Mouse (Mus musculus): ENCODE results near the gene Abcc8. TPM values are rescaled to one million over a fixed set of nuclear protein-coding genes. Genes with fewer than 3 reads are reported as not detected.

The Abcc8 gene
- polyA plus RNA-seq, 1 experiment from 2014 or later, result 7.0 TPM

- Histone ChIP-seq H3K9ac (replicated peaks; ENCODE audit: low read depth, low read length) (peak within 1 kb of the TSS; percentile 28; the same call in 1 of the 2 replicates), H3K36me3 (ENCODE audit: control insufficient read depth, insufficient read depth, low read length) (no peaks in the 10 kb centered on the region), H3K4me2 (replicated peaks; ENCODE audit: low read depth, low read length) (peak within 1 kb of the TSS; percentile 79), H3K27me3 (ENCODE audit: control insufficient read depth, insufficient read depth, low read length) (no peaks in the 10 kb centered on the region), H3K4me3 (ENCODE audit: low read depth, low read length) (peak within 1 kb of the TSS; percentile 50), H3K27ac (ENCODE audit: low read length) (no peak within 1 kb of the TSS), H3K4me1 (ENCODE audit: control insufficient read depth, insufficient read depth, low read length) (no peaks in the 10 kb centered on the region), H3K9me3 (ENCODE audit: control insufficient read depth, low read depth, low read length) (no peaks in the 10 kb centered on the region)
- ATAC-seq (ENCODE audit: insufficient number of reproducible peaks, insufficient read depth, low FRiP score, low read depth), result peak; percentile 79
- WGBS, result under 1% methylated on average over 34 of the region's 34 CpGs
Measured at GRCm38 (mm10) chr7:46100563-46100962, 79.3 kb downstream of the Abcc8 start, which contains the start of gene Kcnj11. Gene Kcnj11 (minus strand): TSS chr7:46100764.

GRCm38 (mm10) chr7:46099682-46100081, 80.2 kb downstream of the Abcc8 start:
- 0 out of 2 replicates have a peak, but pooled peaks have one; percentile 4 for ATAC-seq (ENCODE audit: insufficient number of reproducible peaks, insufficient read depth, low FRiP score, low read depth)
- Histone ChIP-seq H3K4me1 (ENCODE audit: control insufficient read depth, insufficient read depth, low read length) (no peaks in the 10 kb centered on the region), H3K9me3 (ENCODE audit: control insufficient read depth, low read depth, low read length) (no peaks in the 10 kb centered on the region), H3K4me2 (replicated peaks; ENCODE audit: low read depth, low read length) (peak overlapping the region; percentile 79; the same call in 1 of the 2 replicates), H3K36me3 (ENCODE audit: control insufficient read depth, insufficient read depth, low read length) (no peaks in the 10 kb centered on the region), H3K4me3 (ENCODE audit: low read depth, low read length) (no peak overlapping the region; the same call in 1 of the 2 replicates), H3K27ac (ENCODE audit: low read length) (no peak overlapping the region), H3K27me3 (ENCODE audit: control insufficient read depth, insufficient read depth, low read length) (no peaks in the 10 kb centered on the region), H3K9ac (replicated peaks; ENCODE audit: low read depth, low read length) (no peak overlapping the region; the same call in 1 of the 2 replicates)
- 84% methylated on average over 13 of the region's 13 CpGs for WGBS

DNA sequence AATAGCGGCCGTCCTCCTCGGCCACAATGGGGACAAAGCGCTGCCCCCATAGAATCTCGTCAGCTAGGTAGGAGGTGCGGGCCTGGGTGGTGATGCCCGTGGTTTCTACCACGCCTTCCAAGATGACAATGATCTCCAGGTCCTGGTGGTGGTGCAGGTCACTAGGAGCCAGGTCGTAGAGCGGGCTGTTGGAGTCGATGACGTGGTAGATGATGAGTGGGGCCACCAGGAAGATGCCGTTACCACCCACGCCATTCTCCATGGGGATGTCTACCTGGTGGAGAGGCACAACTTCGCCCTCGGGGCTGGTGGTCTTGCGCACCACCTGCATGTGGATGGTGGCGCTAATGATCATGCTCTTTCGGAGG, 80.9 kb downstream of the Abcc8 start:
- Histone ChIP-seq H3K4me1 (ENCODE audit: control insufficient read depth, insufficient read depth, low read length) (no peaks in the 10 kb centered on the region), H3K4me2 (replicated peaks; ENCODE audit: low read depth, low read length) (no peak overlapping the region), H3K9me3 (ENCODE audit: control insufficient read depth, low read depth, low read length) (no peaks in the 10 kb centered on the region), H3K36me3 (ENCODE audit: control insufficient read depth, insufficient read depth, low read length) (no peaks in the 10 kb centered on the region), H3K9ac (replicated peaks; ENCODE audit: low read depth, low read length) (no peak overlapping the region), H3K27ac (ENCODE audit: low read length) (no peak overlapping the region), H3K27me3 (ENCODE audit: control insufficient read depth, insufficient read depth, low read length) (no peaks in the 10 kb centered on the region), H3K4me3 (ENCODE audit: low read depth, low read length) (no peak overlapping the region)
- 94% methylated on average over 19 of the region's 19 CpGs for WGBS
- no peak for ATAC-seq (ENCODE audit: insufficient number of reproducible peaks, insufficient read depth, low FRiP score, low read depth)

DNA sequence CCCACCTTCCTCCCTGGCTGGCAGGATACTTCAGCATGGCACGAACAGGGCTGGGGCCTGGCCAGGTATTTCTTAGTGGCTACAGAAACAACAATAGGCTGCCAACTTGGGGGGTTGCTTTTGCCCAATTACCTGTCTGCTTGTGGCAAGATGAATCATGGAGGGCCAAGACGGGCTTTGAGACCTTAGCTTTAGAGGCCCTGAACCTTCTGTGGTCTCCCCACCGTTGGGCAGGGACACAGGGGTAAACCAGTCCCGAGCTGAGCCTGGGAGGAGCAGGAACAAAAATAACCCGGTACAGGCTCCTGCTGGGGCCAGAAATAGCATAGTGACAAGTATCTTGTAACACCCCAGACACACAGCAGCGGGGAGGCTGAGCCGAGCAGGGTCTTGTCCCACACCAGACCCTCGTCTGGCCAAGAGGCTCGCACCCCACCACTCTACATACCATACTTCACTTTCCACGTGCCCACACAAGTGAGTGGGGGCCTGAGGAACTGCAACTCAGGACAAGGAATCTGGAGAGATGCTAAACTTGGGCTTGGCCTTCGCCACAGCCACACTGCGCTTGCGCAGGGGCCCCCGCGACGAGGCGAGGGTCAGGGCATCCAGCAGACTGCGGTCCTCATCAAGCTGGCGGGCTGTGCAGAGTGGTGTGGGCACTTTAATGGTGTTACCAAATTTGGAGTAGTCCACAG, 81.5 kb downstream of the Abcc8 start:
- Histone ChIP-seq H3K4me3 (ENCODE audit: low read depth, low read length) (no peak overlapping the region), H3K9me3 (ENCODE audit: control insufficient read depth, low read depth, low read length) (no peaks in the 10 kb centered on the region), H3K27me3 (ENCODE audit: control insufficient read depth, insufficient read depth, low read length) (no peaks in the 10 kb centered on the region), H3K9ac (replicated peaks; ENCODE audit: low read depth, low read length) (no peak overlapping the region), H3K4me1 (ENCODE audit: control insufficient read depth, insufficient read depth, low read length) (no peaks in the 10 kb centered on the region), H3K36me3 (ENCODE audit: control insufficient read depth, insufficient read depth, low read length) (no peaks in the 10 kb centered on the region), H3K4me2 (replicated peaks; ENCODE audit: low read depth, low read length) (0 out of 2 replicates have a peak overlapping the region, but pooled peaks have one; percentile 1), H3K27ac (ENCODE audit: low read length) (no peak overlapping the region)
- no peak for ATAC-seq (ENCODE audit: insufficient number of reproducible peaks, insufficient read depth, low FRiP score, low read depth)
- WGBS, result 84% methylated on average over 19 of the region's 19 CpGs

- no peaks in the 10 kb centered on the region for H3K4me1 ChIP-seq (ENCODE audit: control insufficient read depth, insufficient read depth, low read length)
- H3K36me3 ChIP-seq (ENCODE audit: control insufficient read depth, insufficient read depth, low read length), result no peaks in the 10 kb centered on the region
- WGBS, result 56% methylated on average over 4 of the region's 4 CpGs
- H3K27ac ChIP-seq (ENCODE audit: low read length), result no peak overlapping the region
- no peaks in the 10 kb centered on the region for H3K27me3 ChIP-seq (ENCODE audit: control insufficient read depth, insufficient read depth, low read length)
- H3K4me3 ChIP-seq (ENCODE audit: low read depth, low read length), result no peak overlapping the region
- no peaks in the 10 kb centered on the region for H3K9me3 ChIP-seq (ENCODE audit: control insufficient read depth, low read depth, low read length)
- H3K4me2 ChIP-seq (replicated peaks; ENCODE audit: low read depth, low read length), result no peak overlapping the region
- H3K9ac ChIP-seq (replicated peaks; ENCODE audit: low read depth, low read length), result no peak overlapping the region
- ATAC-seq (ENCODE audit: insufficient number of reproducible peaks, insufficient read depth, low FRiP score, low read depth), result no peak
Measured at GRCm38 (mm10) chr7:46097319-46097783, 82.5 kb downstream of the Abcc8 start.

DNA sequence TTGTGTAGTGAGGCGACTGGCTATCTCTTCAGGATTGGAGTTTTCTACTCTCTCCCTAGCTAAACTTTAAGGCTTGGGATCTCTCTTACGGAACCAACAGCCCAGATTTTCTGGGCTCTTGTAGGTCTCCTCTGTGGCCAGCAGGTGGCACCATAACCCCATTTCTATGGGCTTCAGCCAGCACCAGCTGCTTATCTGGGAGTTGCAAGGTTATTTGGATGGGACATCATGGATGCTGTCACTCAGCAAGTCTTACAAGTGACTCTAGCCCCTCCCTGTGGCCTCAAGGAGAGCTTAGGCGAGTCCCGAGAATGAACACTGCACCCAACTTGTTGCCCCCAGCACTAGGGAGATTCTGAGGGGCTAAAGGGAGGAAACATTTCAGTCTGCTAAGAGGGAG, 83.7 kb downstream of the Abcc8 start:
- Histone ChIP-seq H3K4me2 (replicated peaks; ENCODE audit: low read depth, low read length) (no peak overlapping the region), H3K9ac (replicated peaks; ENCODE audit: low read depth, low read length) (no peak overlapping the region), H3K9me3 (ENCODE audit: control insufficient read depth, low read depth, low read length) (no peaks in the 10 kb centered on the region), H3K4me3 (ENCODE audit: low read depth, low read length) (no peak overlapping the region), H3K36me3 (ENCODE audit: control insufficient read depth, insufficient read depth, low read length) (no peaks in the 10 kb centered on the region), H3K27ac (ENCODE audit: low read length) (no peak overlapping the region), H3K27me3 (ENCODE audit: control insufficient read depth, insufficient read depth, low read length) (no peaks in the 10 kb centered on the region), H3K4me1 (ENCODE audit: control insufficient read depth, insufficient read depth, low read length) (no peaks in the 10 kb centered on the region)
- ATAC-seq (ENCODE audit: insufficient number of reproducible peaks, insufficient read depth, low FRiP score, low read depth), result no peak
- WGBS, result 3% methylated on average over 4 of the region's 4 CpGs

- no peak overlapping the region for H3K27ac ChIP-seq (ENCODE audit: low read length)
- no peak overlapping the region for H3K9ac ChIP-seq (replicated peaks; ENCODE audit: low read depth, low read length)
- H3K36me3 ChIP-seq (ENCODE audit: control insufficient read depth, insufficient read depth, low read length), result no peaks in the 10 kb centered on the region
- ATAC-seq (ENCODE audit: insufficient number of reproducible peaks, insufficient read depth, low FRiP score, low read depth), result no peak
- H3K4me2 ChIP-seq (replicated peaks; ENCODE audit: low read depth, low read length), result no peak overlapping the region
- H3K27me3 ChIP-seq (ENCODE audit: control insufficient read depth, insufficient read depth, low read length), result no peaks in the 10 kb centered on the region
- H3K4me1 ChIP-seq (ENCODE audit: control insufficient read depth, insufficient read depth, low read length), result no peaks in the 10 kb centered on the region
- WGBS, result 49% methylated on average over 8 of the region's 8 CpGs
- no peaks in the 10 kb centered on the region for H3K9me3 ChIP-seq (ENCODE audit: control insufficient read depth, low read depth, low read length)
- H3K4me3 ChIP-seq (ENCODE audit: low read depth, low read length), result no peak overlapping the region
Measured at GRCm38 (mm10) chr7:46092803-46093202, 87.0 kb downstream of the Abcc8 start.

DNA sequence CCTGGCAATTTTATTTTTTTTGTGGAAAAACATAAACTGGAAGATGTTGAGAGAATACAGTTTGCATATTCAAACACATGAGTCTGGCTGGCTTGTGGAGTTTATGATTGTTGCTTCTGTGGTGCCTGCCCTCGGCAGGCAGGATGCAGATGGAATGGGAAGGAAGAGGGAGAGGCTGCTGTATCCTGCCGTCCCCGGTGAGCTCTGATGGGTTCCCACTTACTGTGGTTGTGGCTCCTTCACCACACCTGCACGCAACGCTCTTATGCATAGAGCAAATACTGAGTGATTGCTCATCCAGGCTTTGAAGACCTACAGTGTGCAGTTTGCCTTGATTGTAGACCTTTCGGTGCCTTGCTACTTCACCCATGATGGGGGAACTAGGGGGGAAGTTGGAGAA, 91.6 kb downstream of the Abcc8 start:
- no peaks in the 10 kb centered on the region for H3K27me3 ChIP-seq (ENCODE audit: control insufficient read depth, insufficient read depth, low read length)
- peaks cover 4% of the 10 kb centered on the region; the same call in 1 of the 2 replicates for H3K36me3 ChIP-seq (ENCODE audit: control insufficient read depth, insufficient read depth, low read length)
- ATAC-seq (ENCODE audit: insufficient number of reproducible peaks, insufficient read depth, low FRiP score, low read depth), result no peak
- WGBS, result 87% methylated on average over 6 of the region's 6 CpGs
- H3K27ac ChIP-seq (ENCODE audit: low read length), result no peak overlapping the region
- H3K4me3 ChIP-seq (ENCODE audit: low read depth, low read length), result no peak overlapping the region
- no peaks in the 10 kb centered on the region for H3K4me1 ChIP-seq (ENCODE audit: control insufficient read depth, insufficient read depth, low read length)
- no peaks in the 10 kb centered on the region for H3K9me3 ChIP-seq (ENCODE audit: control insufficient read depth, low read depth, low read length)
- no peak overlapping the region for H3K4me2 ChIP-seq (replicated peaks; ENCODE audit: low read depth, low read length)
- H3K9ac ChIP-seq (replicated peaks; ENCODE audit: low read depth, low read length), result no peak overlapping the region

All from stomach, embryonic 14.5 days (tissue).